Mouse (Mus musculus) cortical plate, adult 2 months (tissue): ENCODE results near the gene Ckap2.

Experiments used
- CTCF ChIP-seq: fragments of 200-500 bp; IDR thresholded peaks from 2 replicates; pipeline ENCODE4 v1.5.1; 2011; ENCODE audit warnings: mild to moderate bottlenecking, control low read depth, low read length; ENCODE audit not compliant: insufficient read depth; ENCODE audit errors: extremely low read depth
- POLR2A ChIP-seq: fragments of 200-500 bp; IDR thresholded peaks from 2 replicates; pipeline ENCODE4 v1.6.1; 2011; ENCODE audit warnings: mild to moderate bottlenecking, low read length, control low read depth; ENCODE audit not compliant: insufficient read depth; ENCODE audit errors: extremely low read depth

GRCm38 (mm10) chr8:22209012-22209411 is 23.4 kb upstream of the Ckap2 start:
- no peak for TF ChIP-seq CTCF
- no peak for TF ChIP-seq POLR2A
